Comparison of ENCODE assay signal across 10 mouse cellular contexts in genomic region chr9:37021586-37022230, GRCm38 (mm10).
A peak's percentile ranks its signal among the peaks of the same experiment; 100 is the strongest.
DNase-seq lines count a peak whose midpoint lies in the region; ATAC-seq and TF ChIP-seq lines count a peak whose summit lies in the region.
"Had no signal": no experiment of that assay in that cellular context is flagged by ENCODE, and none has a peak within 500 bp of the region (broad histone marks: within the 10 kb centered on the region; RNA-seq: fewer than 3 reads in every experiment).

No protein-coding gene starts in this region.

- H3K4me1 ChIP-seq in hindbrain, embryonic 11.5 days (replicated peaks; ENCODE audit: control insufficient read depth, insufficient read depth, low read length), result peaks cover 6% of the 10 kb centered on the region
- H3K4me1 ChIP-seq in hindbrain, embryonic 16.5 days (ENCODE audit: control insufficient read depth, insufficient read depth, low read depth, low read length), result peaks cover 13% of the 10 kb centered on the region
- H3K4me1 ChIP-seq in midbrain, embryonic 14.5 days (ENCODE audit: control insufficient read depth, insufficient read depth, low read length), result peaks cover 26% of the 10 kb centered on the region

- ATAC-seq in hindbrain, embryonic 11.5 days (ENCODE audit: low FRiP score), result peak; percentile 41; the same call in 1 of the 2 replicates
- no peak for ATAC-seq in hindbrain, embryonic 16.5 days
- no peak for ATAC-seq in midbrain, embryonic 14.5 days (ENCODE audit: low FRiP score, low TSS enrichment)

- no peaks in the 10 kb centered on the region for H3K9me3 ChIP-seq in hindbrain, embryonic 11.5 days (ENCODE audit: control insufficient read depth, low read length)
- no peaks in the 10 kb centered on the region for H3K9me3 ChIP-seq in hindbrain, embryonic 16.5 days (ENCODE audit: control insufficient read depth, low read length)
- no peaks in the 10 kb centered on the region for H3K9me3 ChIP-seq in midbrain, embryonic 14.5 days (ENCODE audit: control insufficient read depth, low read length)

- intact Hi-C loops in left cerebral cortex, postnatal 4 days (cut with DNase I), result no loop called here

- H3K4me2 ChIP-seq in hindbrain, embryonic 11.5 days (replicated peaks; ENCODE audit: low read depth, low read length), result no peak overlapping the region
- no peak overlapping the region for H3K4me2 ChIP-seq in hindbrain, embryonic 16.5 days (ENCODE audit: low read length)
- no peak overlapping the region for H3K4me2 ChIP-seq in midbrain, embryonic 14.5 days (ENCODE audit: low read length)

- H3K27ac ChIP-seq in hindbrain, embryonic 11.5 days (ENCODE audit: low read depth, low read length), result peak overlapping the region; percentile 74
- H3K27ac ChIP-seq in hindbrain, embryonic 16.5 days (ENCODE audit: low read depth, low read length), result no peak overlapping the region
- H3K27ac ChIP-seq in midbrain, embryonic 14.5 days (replicated peaks; ENCODE audit: low read depth, low read length), result peak overlapping the region; percentile 63

- H3K9ac ChIP-seq in hindbrain, embryonic 11.5 days (ENCODE audit: low read depth, low read length), result no peak overlapping the region
- no peak overlapping the region for H3K9ac ChIP-seq in hindbrain, embryonic 16.5 days (ENCODE audit: low read depth, low read length)
- H3K9ac ChIP-seq in midbrain, embryonic 14.5 days (replicated peaks; ENCODE audit: low read length), result no peak overlapping the region

- H3K4me3 ChIP-seq in hindbrain, embryonic 11.5 days (ENCODE audit: low read depth, low read length), result no peak overlapping the region
- H3K4me3 ChIP-seq in hindbrain, embryonic 16.5 days (ENCODE audit: low read length), result no peak overlapping the region
- no peak overlapping the region for H3K4me3 ChIP-seq in midbrain, embryonic 14.5 days (replicated peaks; ENCODE audit: low read depth, low read length)

- 22% methylated on average over 3 of the region's 3 CpGs for WGBS in hindbrain, embryonic 11.5 days
- WGBS in hindbrain, embryonic 16.5 days, result 23% methylated on average over 3 of the region's 3 CpGs
- WGBS in midbrain, embryonic 14.5 days, result 21% methylated on average over 3 of the region's 3 CpGs

- TF ChIP-seq POLR2A in brain, embryonic 14.5 days (IDR thresholded peaks at IDR 0.05; ENCODE audit: borderline replicate concordance, extremely low read depth, insufficient read depth, insufficient read length, poor library complexity, severe bottlenecking), result no peak

- no peaks in the 10 kb centered on the region for H3K27me3 ChIP-seq in hindbrain, embryonic 11.5 days (ENCODE audit: control insufficient read depth, insufficient read depth, low read length)
- no peaks in the 10 kb centered on the region for H3K27me3 ChIP-seq in hindbrain, embryonic 16.5 days (replicated peaks; ENCODE audit: control insufficient read depth, insufficient read depth, low read length)
- H3K27me3 ChIP-seq in midbrain, embryonic 14.5 days (ENCODE audit: control insufficient read depth, insufficient read depth, low read length), result no peaks in the 10 kb centered on the region

- no peak for TF ChIP-seq CTCF in brain, embryonic 14.5 days (IDR thresholded peaks at IDR 0.05; ENCODE audit: borderline replicate concordance, extremely low read depth, insufficient read depth, insufficient read length)

- no peaks in the 10 kb centered on the region for H3K36me3 ChIP-seq in hindbrain, embryonic 11.5 days (ENCODE audit: control insufficient read depth, insufficient read depth, low read length)
- H3K36me3 ChIP-seq in hindbrain, embryonic 16.5 days (ENCODE audit: control insufficient read depth, insufficient read depth, low read length), result no peaks in the 10 kb centered on the region
- no peaks in the 10 kb centered on the region for H3K36me3 ChIP-seq in midbrain, embryonic 14.5 days (ENCODE audit: control insufficient read depth, insufficient read depth, low read length)

- no peak for DNase-seq in hindbrain, embryonic 11.5 days (ENCODE audit: low spot score)
- peak; percentile 27 for DNase-seq in ES-CJ7 (ENCODE audit: low read depth, low spot score)
- peak; percentile 50 for DNase-seq in brain, embryonic 14.5 days (ENCODE audit: low read depth)
- DNase-seq in midbrain, embryonic 14.5 days, result no peak
- DNase-seq in left cerebral cortex, postnatal 4 days, result no peak
- DNase-seq in cerebellum, postnatal 14 days, result no peak
- DNase-seq: cerebellum, adult 9-10 months; kidney, postnatal 4 days; spleen, adult 18-20 months had no signal

Comparison
In these comparisons a context has a peak if more than half of its experiments do, and no peak if none do; other contexts are left out.
1. DNase-seq: peak in ES-CJ7 (single experiment) and brain, embryonic 14.5 days (single experiment); none in hindbrain, embryonic 11.5 days (single experiment), midbrain, embryonic 14.5 days (single experiment), left cerebral cortex, postnatal 4 days (single experiment) and cerebellum, postnatal 14 days (0 of 2).